Mouse (Mus musculus): ENCODE data around the gene Tff1. TPM values are rescaled to one million over a fixed set of nuclear protein-coding genes. Genes with fewer than 3 reads are reported as not detected.

Gene Tff1
- polyA plus RNA-seq, 1 experiment from 2014 or later = 39.4 TPM

- Histone ChIP-seq H3K36me3 (ENCODE audit: control insufficient read depth, insufficient read depth) (no peaks in the 10 kb centered on the region), H3K27me3 (replicated peaks; ENCODE audit: control insufficient read depth, insufficient read depth, low read length) (no peaks in the 10 kb centered on the region), H3K9ac (ENCODE audit: low read depth, low read length) (no peak within 1 kb of the TSS), H3K4me3 (ENCODE audit: low read depth, low read length) (no peak within 1 kb of the TSS), H3K4me2 (replicated peaks; ENCODE audit: low read depth) (no peak within 1 kb of the TSS), H3K4me1 (replicated peaks; ENCODE audit: control insufficient read depth, insufficient read depth, low read length) (0 out of 2 replicates have a peak, but pooled peaks cover 4% of the 10 kb centered on the region), H3K27ac (ENCODE audit: low read depth, low read length) (no peak within 1 kb of the TSS), H3K9me3 (ENCODE audit: control insufficient read depth) (no peaks in the 10 kb centered on the region)
- peak; percentile 57; the same call in 1 of the 2 replicates for ATAC-seq
- 0 out of 2 replicates have a peak, but pooled peaks have one; percentile 2 for TF ChIP-seq CTCF (IDR thresholded peaks at IDR 0.05; ENCODE audit: low read depth)
- 44% methylated on average over 15 of the region's 15 CpGs for WGBS
Measured at GRCm38 (mm10) chr17:31144040-31145037, 20.7 kb downstream of the Tff1 start, which contains the start of gene Tff2. Tff2 (minus strand) TSS chr17:31144282.

GRCm38 (mm10) chr17:31142116-31142515 lies 23.0 kb downstream of the Tff1 start:
- Histone ChIP-seq H3K36me3 (ENCODE audit: control insufficient read depth, insufficient read depth) (no peaks in the 10 kb centered on the region), H3K9me3 (ENCODE audit: control insufficient read depth) (no peaks in the 10 kb centered on the region), H3K27ac (ENCODE audit: low read depth, low read length) (no peak overlapping the region), H3K27me3 (replicated peaks; ENCODE audit: control insufficient read depth, insufficient read depth, low read length) (no peaks in the 10 kb centered on the region), H3K4me2 (replicated peaks; ENCODE audit: low read depth) (no peak overlapping the region), H3K4me1 (replicated peaks; ENCODE audit: control insufficient read depth, insufficient read depth, low read length) (0 out of 2 replicates have a peak, but pooled peaks cover 4% of the 10 kb centered on the region), H3K9ac (ENCODE audit: low read depth, low read length) (no peak overlapping the region), H3K4me3 (ENCODE audit: low read depth, low read length) (no peak overlapping the region)
- no peak for TF ChIP-seq CTCF (IDR thresholded peaks at IDR 0.05; ENCODE audit: low read depth)
- ATAC-seq = no peak
- WGBS = 93% methylated on average over 7 of the region's 7 CpGs

GRCm38 (mm10) chr17:31138398-31138797 lies 26.7 kb downstream of the Tff1 start:
- no peaks in the 10 kb centered on the region for H3K9me3 ChIP-seq (ENCODE audit: control insufficient read depth)
- no peaks in the 10 kb centered on the region for H3K4me1 ChIP-seq (replicated peaks; ENCODE audit: control insufficient read depth, insufficient read depth, low read length)
- no peak overlapping the region for H3K9ac ChIP-seq (ENCODE audit: low read depth, low read length)
- peak; percentile 36; the same call in 1 of the 2 replicates for ATAC-seq
- WGBS = 15% methylated on average over 5 of the region's 5 CpGs
- H3K36me3 ChIP-seq (ENCODE audit: control insufficient read depth, insufficient read depth) = no peaks in the 10 kb centered on the region
- peak; percentile 92 for TF ChIP-seq CTCF (IDR thresholded peaks at IDR 0.05; ENCODE audit: low read depth)
- H3K27ac ChIP-seq (ENCODE audit: low read depth, low read length) = no peak overlapping the region
- no peak overlapping the region for H3K4me3 ChIP-seq (ENCODE audit: low read depth, low read length)
- H3K27me3 ChIP-seq (replicated peaks; ENCODE audit: control insufficient read depth, insufficient read depth, low read length) = no peaks in the 10 kb centered on the region
- H3K4me2 ChIP-seq (replicated peaks; ENCODE audit: low read depth) = no peak overlapping the region

- H3K27me3 ChIP-seq (replicated peaks; ENCODE audit: control insufficient read depth, insufficient read depth, low read length) = no peaks in the 10 kb centered on the region
- H3K4me2 ChIP-seq (replicated peaks; ENCODE audit: low read depth) = no peak overlapping the region
- no peak for TF ChIP-seq CTCF (IDR thresholded peaks at IDR 0.05; ENCODE audit: low read depth)
- H3K9me3 ChIP-seq (ENCODE audit: control insufficient read depth) = no peaks in the 10 kb centered on the region
- H3K9ac ChIP-seq (ENCODE audit: low read depth, low read length) = no peak overlapping the region
- no peak overlapping the region for H3K4me3 ChIP-seq (ENCODE audit: low read depth, low read length)
- H3K27ac ChIP-seq (ENCODE audit: low read depth, low read length) = no peak overlapping the region
- WGBS = 92% methylated on average over 1 of the region's 1 CpGs
- no peak for ATAC-seq
- H3K36me3 ChIP-seq (ENCODE audit: control insufficient read depth, insufficient read depth) = no peaks in the 10 kb centered on the region
- no peaks in the 10 kb centered on the region for H3K4me1 ChIP-seq (replicated peaks; ENCODE audit: control insufficient read depth, insufficient read depth, low read length)
Measured at GRCm38 (mm10) chr17:31136821-31137220, 28.3 kb downstream of the Tff1 start.

DNA sequence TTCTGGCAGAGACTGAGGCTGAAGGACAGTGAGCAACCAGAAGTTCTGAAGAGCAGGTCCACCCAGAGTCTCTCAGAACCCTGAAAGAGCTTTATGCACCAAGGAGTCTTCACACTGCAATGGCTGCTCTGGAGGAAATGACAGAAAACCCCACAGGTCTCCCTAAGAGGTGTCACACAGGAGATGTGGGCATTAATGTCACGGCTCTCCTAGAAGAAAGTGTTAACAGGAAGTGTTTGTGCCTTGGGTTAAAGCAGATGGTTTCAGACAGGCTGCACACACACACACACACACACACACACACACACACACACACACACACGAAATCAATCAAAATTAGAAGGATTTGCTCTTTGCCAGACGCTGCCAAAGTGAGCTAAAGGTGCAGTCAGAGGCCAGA lies 28.8 kb downstream of the Tff1 start:
- TF ChIP-seq CTCF (IDR thresholded peaks at IDR 0.05; ENCODE audit: low read depth) = no peak
- no peaks in the 10 kb centered on the region for H3K4me1 ChIP-seq (replicated peaks; ENCODE audit: control insufficient read depth, insufficient read depth, low read length)
- no peaks in the 10 kb centered on the region for H3K27me3 ChIP-seq (replicated peaks; ENCODE audit: control insufficient read depth, insufficient read depth, low read length)

DNA sequence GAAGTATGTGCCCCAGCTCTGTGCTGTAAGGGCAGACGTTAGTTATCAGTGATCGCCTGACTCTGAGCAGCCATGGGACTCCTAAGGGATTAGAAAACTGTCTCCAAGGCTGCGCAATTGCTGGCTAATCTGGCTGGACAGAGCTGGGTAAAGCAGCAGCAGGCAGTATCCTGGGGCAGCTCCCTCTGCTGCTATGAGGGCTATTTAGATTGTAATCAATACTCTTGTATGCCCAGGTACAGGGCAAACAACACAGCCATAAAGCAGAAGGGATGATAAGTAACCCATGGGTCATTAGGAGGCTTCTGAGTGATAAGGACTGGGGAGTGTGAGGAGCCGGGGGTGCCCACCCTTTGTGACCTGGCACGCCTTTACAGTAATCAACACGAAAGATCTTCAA lies 30.2 kb downstream of the Tff1 start:
- TF ChIP-seq CTCF (IDR thresholded peaks at IDR 0.05; ENCODE audit: low read depth) = peak; percentile 24
- no peaks in the 10 kb centered on the region for H3K9me3 ChIP-seq (ENCODE audit: control insufficient read depth)

More for the DNA sequence above, 28.8 kb downstream of the Tff1 start:
- no peak for ATAC-seq
- Histone ChIP-seq H3K4me2 (replicated peaks; ENCODE audit: low read depth) (no peak overlapping the region), H3K27ac (ENCODE audit: low read depth, low read length) (no peak overlapping the region), H3K4me3 (ENCODE audit: low read depth, low read length) (no peak overlapping the region), H3K9ac (ENCODE audit: low read depth, low read length) (no peak overlapping the region), H3K9me3 (ENCODE audit: control insufficient read depth) (no peaks in the 10 kb centered on the region), H3K36me3 (ENCODE audit: control insufficient read depth, insufficient read depth) (no peaks in the 10 kb centered on the region)
- 51% methylated on average over 3 of the region's 3 CpGs for WGBS

More for the DNA sequence above, 30.2 kb downstream of the Tff1 start:
- peak overlapping the region; percentile 43 for H3K4me2 ChIP-seq (replicated peaks; ENCODE audit: low read depth)
- H3K4me3 ChIP-seq (ENCODE audit: low read depth, low read length) = no peak overlapping the region
- H3K27me3 ChIP-seq (replicated peaks; ENCODE audit: control insufficient read depth, insufficient read depth, low read length) = no peaks in the 10 kb centered on the region
- no peak overlapping the region; the same call in 1 of the 2 replicates for H3K9ac ChIP-seq (ENCODE audit: low read depth, low read length)
- H3K4me1 ChIP-seq (replicated peaks; ENCODE audit: control insufficient read depth, insufficient read depth, low read length) = no peaks in the 10 kb centered on the region
- 33% methylated on average over 6 of the region's 6 CpGs for WGBS
- H3K36me3 ChIP-seq (ENCODE audit: control insufficient read depth, insufficient read depth) = no peaks in the 10 kb centered on the region
- H3K27ac ChIP-seq (ENCODE audit: low read depth, low read length) = peak overlapping the region; percentile 21; the same call in 1 of the 2 replicates
- peak; percentile 37 for ATAC-seq

Data from intestine, postnatal 0 days (tissue).